28 mouse cellular contexts compared by ENCODE assay signal in genomic region chr19:57506591-57506990, GRCm38 (mm10). TPM values are rescaled to one million over a fixed set of nuclear protein-coding genes. Genes with fewer than 3 reads are reported as not detected.
DNase-seq lines count a peak whose midpoint lies in the region; ATAC-seq and TF ChIP-seq lines count a peak whose summit lies in the region.
"Had no signal": no experiment of that assay in that cellular context is flagged by ENCODE, and none has a peak within 500 bp of the region (broad histone marks: within the 10 kb centered on the region; RNA-seq: fewer than 3 reads in every experiment).

No protein-coding gene starts in this region.

- no peak overlapping the region for H3K4me2 ChIP-seq in kidney, embryonic 15.5 days
- H3K4me2 ChIP-seq in liver, embryonic 11.5 days: no peak overlapping the region
- H3K4me2 ChIP-seq: embryonic facial prominence, embryonic 13.5 days; forebrain, embryonic 15.5 days; heart, embryonic 11.5 days; hindbrain, embryonic 13.5 days; midbrain, embryonic 12.5 days; neural tube, embryonic 13.5 days had no signal

- no peak overlapping the region for H3K9ac ChIP-seq in kidney, embryonic 15.5 days
- no peak overlapping the region for H3K9ac ChIP-seq in liver, adult 2 months (ENCODE audit: low read depth, low read length)
- H3K9ac ChIP-seq in liver, embryonic 11.5 days (ENCODE audit: low read depth, low read length): no peak overlapping the region
- H3K9ac ChIP-seq: embryonic facial prominence, embryonic 13.5 days; forebrain, embryonic 15.5 days; hindbrain, embryonic 13.5 days; midbrain, embryonic 12.5 days; neural tube, embryonic 13.5 days had no signal

- no peaks in the 10 kb centered on the region for H3K36me3 ChIP-seq in kidney, embryonic 15.5 days
- no peaks in the 10 kb centered on the region for H3K36me3 ChIP-seq in liver, adult 2 months (ENCODE audit: control insufficient read depth, insufficient read depth, low read length)
- no peaks in the 10 kb centered on the region for H3K36me3 ChIP-seq in liver, embryonic 11.5 days (ENCODE audit: control insufficient read depth, insufficient read depth, low read length)
- H3K36me3 ChIP-seq: embryonic facial prominence, embryonic 13.5 days; forebrain, embryonic 10.5 days; forebrain, embryonic 15.5 days; hindbrain, embryonic 13.5 days; midbrain, embryonic 12.5 days; neural tube, embryonic 13.5 days had no signal

- H3K4me3 ChIP-seq in kidney, embryonic 15.5 days (replicated peaks): no peak overlapping the region
- no peak overlapping the region for H3K4me3 ChIP-seq in liver, adult 2 months (ENCODE audit: insufficient read depth, low read depth, low read length)
- no peak overlapping the region for H3K4me3 ChIP-seq in liver, embryonic 11.5 days (ENCODE audit: low read depth, low read length)
- H3K4me3 ChIP-seq: embryonic facial prominence, embryonic 13.5 days; forebrain, embryonic 10.5 days; forebrain, embryonic 15.5 days; gastrocnemius, adult 2 months; hindbrain, embryonic 13.5 days; midbrain, embryonic 12.5 days; neural tube, embryonic 13.5 days had no signal

- WGBS in kidney, embryonic 15.5 days: 26% methylated on average over 5 of the region's 5 CpGs
- WGBS in liver, adult 2 months: 56% methylated on average over 5 of the region's 5 CpGs
- 55% methylated on average over 5 of the region's 5 CpGs for WGBS in liver, embryonic 11.5 days

- H3K9me3 ChIP-seq in kidney, embryonic 15.5 days (replicated peaks): no peaks in the 10 kb centered on the region
- no peaks in the 10 kb centered on the region for H3K9me3 ChIP-seq in liver, embryonic 11.5 days (ENCODE audit: control insufficient read depth, low read length)
- H3K9me3 ChIP-seq: embryonic facial prominence, embryonic 13.5 days; forebrain, embryonic 10.5 days; forebrain, embryonic 15.5 days; hindbrain, embryonic 13.5 days; midbrain, embryonic 12.5 days; neural tube, embryonic 13.5 days had no signal

- H3K4me1 ChIP-seq in kidney, embryonic 15.5 days: peaks cover 47% of the 10 kb centered on the region
- no peaks in the 10 kb centered on the region for H3K4me1 ChIP-seq in liver, adult 2 months (ENCODE audit: control insufficient read depth, insufficient read depth, low read length)
- no peaks in the 10 kb centered on the region for H3K4me1 ChIP-seq in liver, embryonic 11.5 days (replicated peaks; ENCODE audit: control insufficient read depth, insufficient read depth, low read length)

- no peak for DNase-seq in kidney, adult 11 months
- DNase-seq in liver, adult 2 months (ENCODE audit: extremely low read depth, low read depth, low spot score): peak; percentile 37
- DNase-seq in liver, embryonic 11.5 days (ENCODE audit: low spot score): no peak
- peak; percentile 13 for DNase-seq in A20 (ENCODE audit: low read depth, low spot score)
- peak; percentile 12 for DNase-seq in lung, postnatal 14 days
- DNase-seq in urinary bladder, postnatal 14 days (ENCODE audit: low spot score): no peak
- DNase-seq: adrenal gland, postnatal 25 days; cerebellum, adult 11-12 months; cerebellum, postnatal 10 days; gastrocnemius, adult 2 months; gastrocnemius, postnatal 36 days; heart, adult 18-20 months; heart, postnatal 4 days; kidney, postnatal 4 days; liver; right cerebral cortex, postnatal 14 days; thymus, postnatal 14 days had no signal

- H3K79me2 ChIP-seq in liver, adult 2 months (ENCODE audit: control insufficient read depth, insufficient read depth, low read length): no peaks in the 10 kb centered on the region

- H3K27me3 ChIP-seq in kidney, embryonic 15.5 days: no peaks in the 10 kb centered on the region
- H3K27me3 ChIP-seq in liver, adult 2 months (ENCODE audit: control insufficient read depth, insufficient read depth, low read length): no peaks in the 10 kb centered on the region
- no peaks in the 10 kb centered on the region for H3K27me3 ChIP-seq in liver, embryonic 11.5 days (replicated peaks; ENCODE audit: control insufficient read depth, insufficient read depth, low read length)
- H3K27me3 ChIP-seq: forebrain, embryonic 15.5 days; hindbrain, embryonic 13.5 days; midbrain, embryonic 12.5 days; neural tube, embryonic 13.5 days had no signal

- ATAC-seq in kidney, embryonic 15.5 days (replicated peaks; ENCODE audit: low FRiP score): no peak
- no peak for ATAC-seq in liver, embryonic 11.5 days (replicated peaks; ENCODE audit: low FRiP score)
- no peak for ATAC-seq in activated CD4-positive, CD25-positive, alpha-beta regulatory T cell, adult 4 months
- ATAC-seq: forebrain, embryonic 15.5 days; intestine, embryonic 16.5 days; Patski had no signal

- no peak for TF ChIP-seq CTCF in liver, adult 2 months (IDR thresholded peaks at IDR 0.05; ENCODE audit: low read depth, low read length)

- peak overlapping the region; percentile 45 for H3K27ac ChIP-seq in kidney, embryonic 15.5 days
- no peak overlapping the region for H3K27ac ChIP-seq in liver, adult 2 months (replicated peaks; ENCODE audit: insufficient read depth, low read depth, low read length)
- H3K27ac ChIP-seq in liver, embryonic 11.5 days (ENCODE audit: low read depth, low read length): no peak overlapping the region
- H3K27ac ChIP-seq: embryonic facial prominence, embryonic 13.5 days; forebrain, embryonic 10.5 days; forebrain, embryonic 15.5 days; gastrocnemius, adult 2 months; hindbrain, embryonic 13.5 days; midbrain, embryonic 12.5 days; neural tube, embryonic 13.5 days had no signal

- no peak for TF ChIP-seq POLR2A in liver, adult 2 months (IDR thresholded peaks at IDR 0.05; ENCODE audit: extremely low read depth, insufficient read depth, low read length)

RNA-seq across cellular contexts. Expression of gene Trub1, which starts 53.9 kb away (rescaled TPM):
- polyA plus RNA-seq in kidney, embryonic 15.5 days (2015; fragmentation: Nextera tagmentation; extraction: Ambion mirVana): 28.2 and 30.6 TPM in 2 replicates
- total RNA-seq in liver, adult 2 months (2014; rRNA removed): 8.6 and 12.7 TPM in 2 replicates
- 4.6 and 5.7 TPM in 2 replicates for polyA plus RNA-seq in liver, adult 2 months (2012; rRNA removed)
- polyA plus RNA-seq in liver, embryonic 11.5 days (2014; fragmentation: Nextera tagmentation; extraction: Ambion mirVana): 27.5 and 28.9 TPM in 2 replicates
- 1 to 10 TPM; 5.7 to 9.7 TPM for polyA plus RNA-seq in activated CD4-positive, CD25-positive, alpha-beta regulatory T cell, adult 4 months (2017; shearing (Covaris generic))

Comparison
In these comparisons a context has a peak if more than half of its experiments do, and no peak if none do; other contexts are left out.
1. DNase-seq: peak in liver, adult 2 months (single experiment), A20 (single experiment) and lung, postnatal 14 days (single experiment); none in kidney, adult 11 months (single experiment), liver, embryonic 11.5 days (single experiment) and urinary bladder, postnatal 14 days (single experiment).